Mouse (Mus musculus) heart, embryonic 11.5 days (tissue): ENCODE measurements around the gene Angptl7. TPM values are rescaled to one million over a fixed set of nuclear protein-coding genes. Genes with fewer than 3 reads are reported as not detected.

ENCODE experiments used
- ATAC-seq: fragments of 200-750 bp; cut with Nextera tagmentation; replicated peaks from 2 replicates; pipeline ENCODE4 v1.8.0; 2017; ENCODE audit warnings: moderate library complexity; ENCODE audit not compliant: insufficient number of reproducible peaks, low FRiP score, low TSS enrichment
- H3K27ac ChIP-seq: fragments of 300-500 bp; sonication (generic); 2 replicates; pipeline ENCODE4 v1.5.1; 2014; ENCODE audit warnings: mild to moderate bottlenecking, low read depth, low read length
- H3K27me3 ChIP-seq: fragments of 300-500 bp; sonication (generic); 2 replicates; pipeline ENCODE4 v1.6.1; 2014; ENCODE audit warnings: mild to moderate bottlenecking, low read length, mixed read lengths; ENCODE audit not compliant: control insufficient read depth, insufficient read depth
- H3K36me3 ChIP-seq: fragments of 300-500 bp; sonication (generic); 2 replicates; pipeline ENCODE4 v1.6.1; 2014; ENCODE audit warnings: mild to moderate bottlenecking, low read length, moderate library complexity, mixed read lengths; ENCODE audit not compliant: control insufficient read depth, insufficient read depth
- H3K4me1 ChIP-seq: fragments of 300-500 bp; sonication (generic); 2 replicates; pipeline ENCODE4 v1.6.1; 2014; ENCODE audit warnings: low read length; ENCODE audit not compliant: control insufficient read depth, insufficient read depth
- H3K4me2 ChIP-seq: fragments of 300-500 bp; sonication (generic); 2 replicates; pipeline ENCODE4 v1.6.1; 2014; ENCODE audit warnings: mild to moderate bottlenecking, moderate library complexity
- H3K4me3 ChIP-seq: fragments of 300-500 bp; sonication (generic); 2 replicates; pipeline ENCODE4 v1.5.1; 2014; ENCODE audit warnings: low read depth, low read length
- H3K9ac ChIP-seq: fragments of 300-500 bp; sonication (generic); 2 replicates; pipeline ENCODE4 v1.6.1; 2014; ENCODE audit warnings: mild to moderate bottlenecking, low read depth, low read length, moderate library complexity
- H3K9me3 ChIP-seq: fragments of 300-500 bp; sonication (generic); replicated peaks from 2 replicates; pipeline ENCODE4 v1.6.1; 2016; ENCODE audit warnings: low read length; ENCODE audit not compliant: control insufficient read depth
- WGBS: fragments of 180-500 bp; shearing (Covaris S2); extraction: QIAGEN DNeasy Blood & Tissue Kit; methylation state at CpG from one replicate; pipeline ENCODE4 v1.1.7; 2014; ENCODE audit not compliant: insufficient replicate concordance; 5-methylcytosine and 5-hydroxymethylcytosine counted together
- polyA plus RNA-seq: library from polyadenylated mRNA; unstranded; fragments of >200 nt; fragmentation: Nextera tagmentation; extraction: Ambion mirVana; gene quantifications from 2 replicates; pipeline ENCODE4 v1.2.1, GENCODE M21; 2014

Gene Angptl7
- polyA plus RNA-seq: 2.9 TPM in 2 replicates

GRCm38 (mm10) chr4:148500410-148500867 lies at the start of gene Angptl7:
Gene Angptl7 (minus strand): TSS chr4:148500460.
- Histone ChIP-seq H3K9ac (no peak within 1 kb of the TSS), H3K4me1 (no peaks in the 10 kb centered on the region), H3K4me3 (no peak within 1 kb of the TSS), H3K4me2 (no peak within 1 kb of the TSS), H3K36me3 (peaks cover 2% of the 10 kb centered on the region), H3K27ac (no peak within 1 kb of the TSS), H3K9me3 (no peaks in the 10 kb centered on the region), H3K27me3 (no peaks in the 10 kb centered on the region)
- no peak for ATAC-seq
- WGBS: 43% methylated on average over 4 of the region's 4 CpGs

GRCm38 (mm10) chr4:148549106-148549505 lies 48.8 kb upstream of the Angptl7 start:
- no peaks in the 10 kb centered on the region for H3K4me1 ChIP-seq
- 83% methylated on average over 4 of the region's 4 CpGs for WGBS
- no peaks in the 10 kb centered on the region for H3K9me3 ChIP-seq
- H3K4me3 ChIP-seq: no peak overlapping the region
- H3K27ac ChIP-seq: no peak overlapping the region
- peaks cover 55% of the 10 kb centered on the region for H3K36me3 ChIP-seq
- H3K27me3 ChIP-seq: no peaks in the 10 kb centered on the region
- H3K9ac ChIP-seq: no peak overlapping the region
- H3K4me2 ChIP-seq: no peak overlapping the region
- no peak for ATAC-seq

GRCm38 (mm10) chr4:148535876-148536275 lies 35.6 kb upstream of the Angptl7 start:
- no peak overlapping the region for H3K4me2 ChIP-seq
- H3K9ac ChIP-seq: no peak overlapping the region
- 85% methylated on average over 3 of the region's 3 CpGs for WGBS
- ATAC-seq: no peak
- peaks cover 60% of the 10 kb centered on the region for H3K36me3 ChIP-seq
- H3K9me3 ChIP-seq: no peaks in the 10 kb centered on the region
- H3K4me1 ChIP-seq: no peaks in the 10 kb centered on the region
- no peak overlapping the region for H3K27ac ChIP-seq
- no peaks in the 10 kb centered on the region for H3K27me3 ChIP-seq
- no peak overlapping the region for H3K4me3 ChIP-seq

- Histone ChIP-seq H3K9me3 (no peaks in the 10 kb centered on the region), H3K4me1 (no peaks in the 10 kb centered on the region), H3K36me3 (peaks cover 56% of the 10 kb centered on the region), H3K27me3 (no peaks in the 10 kb centered on the region), H3K4me2 (no peak overlapping the region), H3K9ac (no peak overlapping the region; the same call in 1 of the 2 replicates), H3K27ac (no peak overlapping the region), H3K4me3 (no peak overlapping the region)
- ATAC-seq: no peak
- WGBS: 88% methylated on average over 12 of the region's 12 CpGs
These were observed 33.5 kb upstream of the Angptl7 start for GRCm38 (mm10) chr4:148533613-148534328.

GRCm38 (mm10) chr4:148532516-148532915 lies 32.3 kb upstream of the Angptl7 start:
- peaks cover 51% of the 10 kb centered on the region for H3K36me3 ChIP-seq
- H3K27ac ChIP-seq: no peak overlapping the region
- H3K4me2 ChIP-seq: no peak overlapping the region
- H3K27me3 ChIP-seq: no peaks in the 10 kb centered on the region
- ATAC-seq: no peak
- no peaks in the 10 kb centered on the region for H3K9me3 ChIP-seq
- H3K9ac ChIP-seq: no peak overlapping the region
- 88% methylated on average over 3 of the region's 3 CpGs for WGBS
- no peaks in the 10 kb centered on the region for H3K4me1 ChIP-seq
- no peak overlapping the region for H3K4me3 ChIP-seq

GRCm38 (mm10) chr4:148531341-148531740 lies 31.1 kb upstream of the Angptl7 start:
- no peak overlapping the region for H3K27ac ChIP-seq
- no peaks in the 10 kb centered on the region for H3K27me3 ChIP-seq
- peaks cover 47% of the 10 kb centered on the region for H3K36me3 ChIP-seq
- ATAC-seq: no peak
- H3K4me2 ChIP-seq: no peak overlapping the region
- no peak overlapping the region for H3K4me3 ChIP-seq
- WGBS: 75% methylated on average over 4 of the region's 4 CpGs
- H3K9me3 ChIP-seq: no peaks in the 10 kb centered on the region
- H3K4me1 ChIP-seq: no peaks in the 10 kb centered on the region
- no peak overlapping the region for H3K9ac ChIP-seq

- H3K27ac ChIP-seq: no peak overlapping the region
- H3K9ac ChIP-seq: no peak overlapping the region
- H3K36me3 ChIP-seq: peaks cover 43% of the 10 kb centered on the region
- no peak overlapping the region for H3K4me2 ChIP-seq
- H3K4me1 ChIP-seq: no peaks in the 10 kb centered on the region
- no peaks in the 10 kb centered on the region for H3K27me3 ChIP-seq
- no peak overlapping the region for H3K4me3 ChIP-seq
- no peaks in the 10 kb centered on the region for H3K9me3 ChIP-seq
- no peak for ATAC-seq
- WGBS: 84% methylated on average over 6 of the region's 6 CpGs
These were observed 30.5 kb upstream of the Angptl7 start for GRCm38 (mm10) chr4:148530778-148531177.

- H3K4me2 ChIP-seq: no peak overlapping the region
These were observed 30.1 kb upstream of the Angptl7 start for GRCm38 (mm10) chr4:148530351-148530750.

More at GRCm38 (mm10) chr4:148530351-148530750, 30.1 kb upstream of the Angptl7 start:
- no peaks in the 10 kb centered on the region for H3K4me1 ChIP-seq
- H3K27ac ChIP-seq: no peak overlapping the region
- WGBS: 92% methylated on average over 5 of the region's 5 CpGs
- H3K27me3 ChIP-seq: no peaks in the 10 kb centered on the region
- no peak overlapping the region for H3K4me3 ChIP-seq
- H3K9me3 ChIP-seq: no peaks in the 10 kb centered on the region
- ATAC-seq: no peak
- peaks cover 46% of the 10 kb centered on the region for H3K36me3 ChIP-seq
- no peak overlapping the region for H3K9ac ChIP-seq
